Mouse (Mus musculus): ENCODE results near the gene Pdcd6ip. TPM values are rescaled to one million over a fixed set of nuclear protein-coding genes. Genes with fewer than 3 reads are reported as not detected.

The Pdcd6ip gene
- total RNA-seq (2023): 186 TPM

GRCm38 (mm10) chr9:113707481-113708360, at the start of gene Pdcd6ip:
TSS of gene Pdcd6ip (minus strand) at chr9:113708259.

GRCm38 (mm10) chr9:113741108-113741636, 33.1 kb upstream of the Pdcd6ip start, which contains the start of gene Clasp2:
TSS of gene Clasp2 (plus strand) at chr9:113741473.

Other genes with a start within 250 kb of the Pdcd6ip start
- gene Clasp2, start 33.2 kb upstream of the Pdcd6ip start, total RNA-seq (2023): 61.6 TPM
- 110 TPM for gene Ubp1, start 222.7 kb upstream of the Pdcd6ip start, total RNA-seq (2023)

Measured in CD4-positive naive resting alpha-beta T cell, adult 57 days (primary cell).